Mouse (Mus musculus) heart, embryonic 16.5 days (tissue): Measurements from ENCODE around the gene Esyt1. TPM values are rescaled to one million over a fixed set of nuclear protein-coding genes. Genes with fewer than 3 reads are reported as not detected.
"Not testable (repeated sequence)": the region's sequence is repeated elsewhere in the genome, so short reads cannot be mapped to it uniquely, and the experiment has no call there.

Experiments used
- ATAC-seq: fragments of 200-750 bp; cut with Nextera tagmentation; replicated peaks from 2 replicates; pipeline ENCODE4 v1.8.0; 2017; ENCODE audit warnings: moderate number of reproducible peaks; ENCODE audit not compliant: insufficient read depth, low FRiP score; ENCODE audit errors: extremely low read depth
- H3K27ac ChIP-seq: fragments of 300-500 bp; sonication (generic); 2 replicates; pipeline ENCODE4 v1.5.1; 2014; ENCODE audit warnings: mild to moderate bottlenecking, low read length, control low read depth, moderate library complexity
- H3K27me3 ChIP-seq: fragments of 300-500 bp; sonication (generic); 2 replicates; pipeline ENCODE4 v1.6.1; 2014; ENCODE audit warnings: low read length, mixed read lengths; ENCODE audit not compliant: control insufficient read depth, insufficient read depth
- H3K36me3 ChIP-seq: fragments of 300-500 bp; sonication (generic); 2 replicates; pipeline ENCODE4 v1.6.1; 2014; ENCODE audit not compliant: control insufficient read depth, insufficient read depth
- H3K4me1 ChIP-seq: fragments of 300-500 bp; sonication (generic); 2 replicates; pipeline ENCODE4 v1.6.1; 2014; ENCODE audit warnings: low read length, mixed read lengths; ENCODE audit not compliant: control insufficient read depth, insufficient read depth
- H3K4me2 ChIP-seq: fragments of 300-500 bp; sonication (generic); 2 replicates; pipeline ENCODE4 v1.6.1; 2014; ENCODE audit warnings: low read depth, mild to moderate bottlenecking, control low read depth, low read length
- H3K4me3 ChIP-seq: fragments of 300-500 bp; sonication (generic); 2 replicates; pipeline ENCODE4 v1.5.1; 2014; ENCODE audit warnings: mild to moderate bottlenecking, control low read depth, low read length
- H3K9ac ChIP-seq: fragments of 300-500 bp; sonication (generic); 2 replicates; pipeline ENCODE4 v1.6.1; 2014; ENCODE audit warnings: low read length, control low read depth
- H3K9me3 ChIP-seq: fragments of 300-500 bp; sonication (generic); replicated peaks from 2 replicates; pipeline ENCODE4 v1.6.1; 2016; ENCODE audit warnings: low read length; ENCODE audit not compliant: control insufficient read depth
- WGBS: fragments of 180-500 bp; shearing (Covaris S2); extraction: QIAGEN DNeasy Blood & Tissue Kit; methylation state at CpG from one replicate; pipeline ENCODE4 v1.1.7; 2014; 5-methylcytosine and 5-hydroxymethylcytosine counted together
- polyA plus RNA-seq: library from polyadenylated mRNA; unstranded; fragments of >200 nt; fragmentation: Nextera tagmentation; extraction: Ambion mirVana; gene quantifications from 2 replicates; pipeline ENCODE4 v1.2.1, GENCODE M21; 2015

Gene Esyt1
- polyA plus RNA-seq, 1 experiment from 2014 or later = 22.5 TPM

- H3K27me3 ChIP-seq, H3K4me2 ChIP-seq, H3K9ac ChIP-seq, H3K36me3 ChIP-seq, H3K9me3 ChIP-seq, H3K27ac ChIP-seq, H3K4me3 ChIP-seq, ATAC-seq: not testable (repeated sequence)
- peaks cover 11% of the 10 kb centered on the region for H3K4me1 ChIP-seq
- 79% methylated on average over 11 of the region's 11 CpGs for WGBS
Observed at GRCm38 (mm10) chr10:128550144-128550823, 24.6 kb upstream of the Esyt1 start.

GRCm38 (mm10) chr10:128549682-128550057 lies 24.0 kb upstream of the Esyt1 start:
- Histone ChIP-seq H3K4me1 (peaks cover 11% of the 10 kb centered on the region), H3K4me2 (peak overlapping the region; percentile 30; the same call in 1 of the 2 replicates), H3K27ac (0 out of 2 replicates have a peak overlapping the region, but pooled peaks have one; percentile 35)
- not testable (repeated sequence) for H3K4me3 ChIP-seq, H3K36me3 ChIP-seq, H3K9ac ChIP-seq, ATAC-seq, H3K9me3 ChIP-seq, H3K27me3 ChIP-seq
- 62% methylated on average over 6 of the region's 6 CpGs for WGBS

- peaks cover 11% of the 10 kb centered on the region for H3K4me1 ChIP-seq
- under 1% methylated on average over 31 of the region's 31 CpGs for WGBS
- peaks cover 15% of the 10 kb centered on the region for H3K36me3 ChIP-seq
- no peaks in the 10 kb centered on the region for H3K27me3 ChIP-seq
- H3K9me3 ChIP-seq = no peaks in the 10 kb centered on the region
- ATAC-seq = peak; percentile 90
- H3K4me2 ChIP-seq = peak within 1 kb of the TSS; percentile 89
- H3K9ac ChIP-seq = peak within 1 kb of the TSS; percentile 95
- H3K4me3 ChIP-seq = peak within 1 kb of the TSS; percentile 91
- peak within 1 kb of the TSS; percentile 97 for H3K27ac ChIP-seq
Observed at GRCm38 (mm10) chr10:128548947-128549681, 23.4 kb upstream of the Esyt1 start, which contains the start of gene Rpl41. TSS of gene Rpl41 (minus strand) at chr10:128549305.

DNA sequence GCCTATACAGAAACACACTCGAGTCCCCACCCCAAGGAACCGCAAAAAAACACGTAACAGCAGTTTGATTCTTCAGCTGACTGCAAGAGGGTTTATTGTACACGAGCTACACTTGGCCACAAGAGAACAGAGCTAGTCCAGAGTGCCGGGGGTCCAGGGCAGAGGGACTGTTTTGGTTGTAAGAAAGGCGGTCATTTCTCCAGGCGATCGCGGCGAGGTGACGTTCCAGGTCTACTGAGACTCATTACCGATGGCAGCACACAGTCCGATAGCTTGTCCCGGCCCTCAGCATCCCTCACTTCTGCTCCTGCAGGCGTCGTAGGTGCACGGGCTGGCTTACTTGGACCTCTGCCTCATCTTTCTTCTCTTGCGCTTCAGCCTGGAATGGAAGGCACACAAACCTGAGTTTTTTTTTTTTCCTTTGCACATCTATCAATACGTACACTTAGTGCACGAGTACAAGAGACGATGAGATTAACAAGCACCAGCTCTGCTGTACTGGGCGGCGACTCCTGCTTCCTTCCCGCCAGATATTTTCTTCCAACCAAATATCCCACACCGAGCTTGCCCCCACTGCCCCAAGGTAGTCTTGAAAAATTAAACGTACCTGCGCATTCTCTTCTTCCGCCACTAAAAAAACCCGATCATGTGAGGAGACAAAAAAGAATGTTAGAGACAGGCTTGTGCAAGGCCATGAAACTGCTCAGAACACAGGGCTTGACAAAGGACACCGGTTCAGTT lies 22.6 kb upstream of the Esyt1 start:
- H3K9me3 ChIP-seq, H3K27me3 ChIP-seq, ATAC-seq: not testable (repeated sequence)
- peaks cover 24% of the 10 kb centered on the region for H3K36me3 ChIP-seq
- WGBS = 1% methylated on average over 21 of the region's 30 CpGs
- H3K27ac ChIP-seq = peak overlapping the region; percentile 97
- peak overlapping the region; percentile 89 for H3K4me2 ChIP-seq
- peak overlapping the region; percentile 91 for H3K4me3 ChIP-seq
- peaks cover 11% of the 10 kb centered on the region for H3K4me1 ChIP-seq
- H3K9ac ChIP-seq = peak overlapping the region; percentile 95

GRCm38 (mm10) chr10:128547361-128548032 lies 21.8 kb upstream of the Esyt1 start, which contains the start of gene Zc3h10:
TSS of gene Zc3h10 (minus strand) at chr10:128547774.
- H3K36me3 ChIP-seq = peaks cover 25% of the 10 kb centered on the region
- H3K9me3 ChIP-seq = no peaks in the 10 kb centered on the region
- peak within 1 kb of the TSS; percentile 97 for H3K27ac ChIP-seq
- peak within 1 kb of the TSS; percentile 91 for H3K4me3 ChIP-seq
- peak; percentile 83 for ATAC-seq
- peaks cover 11% of the 10 kb centered on the region for H3K4me1 ChIP-seq
- WGBS = under 1% methylated on average over 48 of the region's 50 CpGs
- H3K9ac ChIP-seq = peak within 1 kb of the TSS; percentile 95
- H3K4me2 ChIP-seq = peak within 1 kb of the TSS; percentile 89
- H3K27me3 ChIP-seq = no peaks in the 10 kb centered on the region

GRCm38 (mm10) chr10:128546787-128547186 lies 21.1 kb upstream of the Esyt1 start:
- Histone ChIP-seq H3K4me1 (peaks cover 11% of the 10 kb centered on the region), H3K9me3 (no peaks in the 10 kb centered on the region), H3K27ac (peak overlapping the region; percentile 96), H3K27me3 (no peaks in the 10 kb centered on the region), H3K4me3 (peak overlapping the region; percentile 91), H3K4me2 (peak overlapping the region; percentile 89), H3K9ac (peak overlapping the region; percentile 82), H3K36me3 (peaks cover 29% of the 10 kb centered on the region)
- no peak for ATAC-seq
- WGBS = 16% methylated on average over 7 of the region's 7 CpGs

- 8% methylated on average over 4 of the region's 4 CpGs for WGBS
- Histone ChIP-seq H3K4me3 (peak overlapping the region; percentile 91), H3K9ac (peak overlapping the region; percentile 82), H3K4me1 (peaks cover 11% of the 10 kb centered on the region), H3K36me3 (peaks cover 29% of the 10 kb centered on the region), H3K4me2 (peak overlapping the region; percentile 89), H3K27me3 (no peaks in the 10 kb centered on the region), H3K27ac (peak overlapping the region; percentile 96), H3K9me3 (no peaks in the 10 kb centered on the region)
- ATAC-seq = no peak
Observed at GRCm38 (mm10) chr10:128546361-128546760, 20.7 kb upstream of the Esyt1 start.

DNA sequence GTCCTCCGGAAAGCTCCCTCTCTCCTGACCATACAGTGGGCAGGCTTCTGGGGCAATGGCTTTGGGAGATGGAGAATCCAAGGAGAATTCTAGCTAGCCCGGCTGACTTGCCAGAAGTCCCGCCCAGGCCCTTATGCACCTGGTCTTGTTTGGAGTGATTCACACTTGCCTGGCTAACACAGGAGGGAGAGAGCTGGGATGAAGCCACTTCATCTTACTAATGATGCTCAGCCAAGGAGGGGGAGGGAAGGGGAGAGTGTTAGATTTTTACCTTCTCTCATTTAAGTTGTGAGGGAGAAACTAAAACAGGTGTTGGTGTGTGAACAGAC lies 19.9 kb upstream of the Esyt1 start:
- ATAC-seq = no peak
- no peaks in the 10 kb centered on the region for H3K27me3 ChIP-seq
- no peak overlapping the region; the same call in 1 of the 2 replicates for H3K9ac ChIP-seq
- H3K36me3 ChIP-seq = peaks cover 29% of the 10 kb centered on the region
- no peak overlapping the region for H3K27ac ChIP-seq
- 87% methylated on average over 3 of the region's 3 CpGs for WGBS
- no peak overlapping the region for H3K4me3 ChIP-seq
- H3K4me2 ChIP-seq = no peak overlapping the region
- H3K4me1 ChIP-seq = peaks cover 11% of the 10 kb centered on the region
- H3K9me3 ChIP-seq = no peaks in the 10 kb centered on the region
